Mouse (Mus musculus): ENCODE data around the gene Ano6. TPM values are rescaled to one million over a fixed set of nuclear protein-coding genes. Genes with fewer than 3 reads are reported as not detected.

The Ano6 gene
- total RNA-seq, 2 experiments from 2014 or later = 24.8 to 26.3 TPM

GRCm38 (mm10) chr15:95967516-95968196 is 177.0 kb downstream of the Ano6 start:
- DNase-seq (ENCODE audit: low spot score in 2 of 2) = no peak

- no peak for DNase-seq (ENCODE audit: low spot score in 2 of 2)
These were observed 179.0 kb downstream of the Ano6 start for GRCm38 (mm10) chr15:95969596-95969995.

- no peak for DNase-seq (ENCODE audit: low spot score in 2 of 2)
These were observed 179.5 kb downstream of the Ano6 start for GRCm38 (mm10) chr15:95970176-95970575.

DNA sequence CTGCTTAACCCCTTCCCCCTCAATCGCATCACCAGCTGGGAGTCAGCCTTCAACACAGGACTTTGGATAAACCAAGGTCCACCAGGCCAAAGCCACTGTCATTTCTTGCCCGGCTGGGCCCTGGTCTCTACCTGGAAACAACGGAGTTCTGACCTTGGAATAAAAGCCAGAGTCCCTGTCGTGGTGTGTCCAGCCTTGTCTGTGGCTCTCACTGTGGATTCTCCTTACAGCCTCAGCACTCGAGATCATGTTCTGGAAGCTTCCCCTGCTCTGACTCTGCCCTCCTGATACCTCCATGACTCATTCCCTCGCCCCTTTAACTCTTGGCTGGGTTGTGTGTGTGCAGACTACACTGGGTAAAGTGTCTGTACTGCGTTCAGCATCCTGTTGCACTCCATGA is 180.0 kb downstream of the Ano6 start:
- no peak for DNase-seq (ENCODE audit: low spot score in 2 of 2)

DNA sequence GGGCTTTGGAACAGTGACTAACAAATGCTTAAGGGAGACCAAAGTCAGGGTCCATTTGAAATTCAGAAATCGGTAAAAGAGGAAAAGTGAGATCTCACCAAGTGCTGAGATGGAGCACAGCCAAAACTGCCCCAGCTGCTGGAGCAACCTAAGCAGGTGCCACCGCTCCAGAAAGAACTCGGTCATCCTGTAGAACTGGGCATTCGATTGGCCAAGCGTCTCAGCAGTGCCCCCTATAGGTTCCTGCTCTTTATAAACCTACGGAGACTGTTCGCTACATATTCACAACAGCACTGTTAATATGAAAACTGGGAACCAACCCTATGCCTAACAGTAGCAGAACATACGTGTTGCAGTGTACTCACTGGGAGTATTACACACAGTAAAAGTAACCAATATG is 180.7 kb downstream of the Ano6 start:
- DNase-seq (ENCODE audit: low spot score in 2 of 2) = no peak

- DNase-seq (ENCODE audit: low spot score in 2 of 2) = no peak
These were observed 181.5 kb downstream of the Ano6 start for GRCm38 (mm10) chr15:95972156-95972555.

- no peak for DNase-seq (ENCODE audit: low spot score in 2 of 2)
These were observed 182.0 kb downstream of the Ano6 start for GRCm38 (mm10) chr15:95972621-95973020.

DNA sequence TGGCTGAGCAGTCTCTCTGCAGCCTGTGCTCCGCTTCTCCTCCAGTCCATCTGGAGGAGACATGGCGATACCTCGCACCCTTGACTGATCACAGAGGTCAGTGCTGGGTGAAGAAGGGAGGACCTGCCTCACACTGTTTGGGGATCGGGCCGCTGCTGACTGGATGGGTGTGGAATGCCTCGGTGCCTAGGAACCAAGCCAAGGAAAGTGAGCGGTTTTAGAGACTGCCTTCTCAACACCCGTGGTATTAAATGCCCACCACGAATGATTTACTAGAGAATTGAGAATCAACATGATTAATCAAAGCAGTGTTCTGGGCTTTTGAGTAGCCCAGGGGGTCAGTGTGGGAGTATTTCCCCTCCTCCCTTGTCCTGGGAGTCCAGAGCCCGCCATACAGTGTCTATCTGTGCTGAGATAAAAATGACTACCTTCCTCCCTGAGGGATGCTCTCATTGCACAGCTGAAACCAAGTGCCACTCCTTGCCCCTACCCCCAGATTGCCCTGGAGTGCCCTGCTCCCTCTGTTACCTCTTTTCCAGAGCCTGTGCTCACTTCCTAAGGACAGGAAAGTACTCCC is 183.5 kb downstream of the Ano6 start:
- no peak for DNase-seq (ENCODE audit: low spot score in 2 of 2)

DNA sequence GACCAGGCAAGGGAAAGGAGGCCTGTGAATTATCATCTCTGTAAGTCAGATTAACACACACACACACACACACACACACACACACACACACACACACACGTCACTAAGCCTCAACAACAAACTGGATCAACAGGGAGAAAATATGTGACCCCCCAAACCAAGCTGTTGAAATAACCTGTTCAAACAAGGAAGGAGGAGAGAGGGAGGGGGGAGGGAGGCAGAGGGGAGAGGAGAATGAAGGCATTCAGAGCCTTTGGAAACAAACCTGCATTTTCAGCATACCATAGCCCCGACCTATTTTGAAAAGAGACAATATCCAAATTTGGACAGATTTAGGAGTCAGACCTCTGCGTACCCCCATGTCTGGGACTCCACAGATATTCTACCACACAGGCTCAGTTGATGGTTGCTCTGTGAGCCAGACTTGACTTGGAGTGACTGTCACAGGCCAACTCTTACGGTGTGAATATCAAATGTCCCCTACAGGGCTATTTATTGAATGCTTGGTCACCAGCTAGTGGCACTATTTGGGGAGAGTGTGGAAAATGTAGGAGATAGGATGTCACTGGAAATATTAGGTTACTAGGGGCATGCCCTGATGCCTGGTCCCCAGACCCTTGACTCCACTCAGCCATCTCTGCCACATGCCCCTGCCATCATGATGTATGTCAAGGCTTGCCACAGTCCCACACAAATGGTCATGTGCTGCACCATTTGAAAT is 185.7 kb downstream of the Ano6 start:
- DNase-seq (ENCODE audit: low spot score in 2 of 2) = no peak

GRCm38 (mm10) chr15:95977169-95977938 is 186.7 kb downstream of the Ano6 start:
- DNase-seq (ENCODE audit: low spot score in 2 of 2) = no peak

GRCm38 (mm10) chr15:95977939-95978252 is 187.3 kb downstream of the Ano6 start:
- no peak for DNase-seq (ENCODE audit: low spot score in 2 of 2)

- DNase-seq (ENCODE audit: low spot score in 2 of 2) = no peak
These were observed 190.0 kb downstream of the Ano6 start for GRCm38 (mm10) chr15:95980641-95981040.

- DNase-seq (ENCODE audit: low spot score in 2 of 2) = no peak
These were observed 197.3 kb downstream of the Ano6 start for GRCm38 (mm10) chr15:95987916-95988315.

- no peak for DNase-seq (ENCODE audit: low spot score in 2 of 2)
These were observed 199.0 kb downstream of the Ano6 start for GRCm38 (mm10) chr15:95989496-95990124.

- no peak for DNase-seq (ENCODE audit: low spot score in 2 of 2)
These were observed 212.4 kb downstream of the Ano6 start for GRCm38 (mm10) chr15:96002958-96003601.

DNA sequence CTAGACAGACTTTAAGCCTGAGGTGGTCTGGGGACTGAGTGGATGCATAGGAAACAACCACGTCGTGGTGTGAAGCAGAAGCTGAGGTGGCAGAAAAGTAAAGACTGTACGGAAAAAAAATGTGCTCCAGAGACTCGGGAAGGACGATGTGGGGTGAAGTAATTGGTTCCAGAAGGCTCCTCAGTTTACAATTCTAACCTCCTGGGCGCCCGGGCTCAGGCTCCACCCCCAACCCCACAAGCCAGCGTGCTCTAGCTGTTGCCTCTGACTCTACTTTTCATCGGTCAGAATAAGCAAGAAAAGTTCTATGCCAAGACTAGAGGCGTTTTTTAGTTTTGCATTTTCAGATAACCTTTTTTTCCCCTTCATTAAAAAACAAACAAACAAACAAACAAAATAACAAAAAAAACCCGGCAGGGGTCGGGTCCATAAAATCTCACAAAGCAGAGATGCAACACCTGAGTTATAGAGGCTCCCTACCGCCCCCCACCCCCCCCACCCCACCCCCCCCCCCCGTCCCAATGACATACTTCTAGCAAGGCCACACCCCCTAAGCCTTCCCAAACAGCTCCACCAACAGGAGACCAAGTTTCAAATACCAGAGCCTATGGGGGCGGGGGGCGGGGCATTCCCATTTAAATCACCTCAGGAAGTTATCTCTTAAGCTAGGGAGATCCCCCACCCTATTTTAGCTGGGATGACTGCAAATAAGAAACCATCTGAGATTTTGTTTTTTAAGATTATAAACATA is 221.2 kb downstream of the Ano6 start:
- no peak for DNase-seq (ENCODE audit: low spot score in 2 of 2)

- DNase-seq (ENCODE audit: low spot score in 2 of 2) = peak in 1 of 2 experiments; percentile 3
These were observed 221.7 kb downstream of the Ano6 start for GRCm38 (mm10) chr15:96012391-96012775.

GRCm38 (mm10) chr15:96014501-96014900 is 223.9 kb downstream of the Ano6 start:
- no peak for DNase-seq (ENCODE audit: low spot score in 2 of 2)

GRCm38 (mm10) chr15:96020465-96020864 is 229.8 kb downstream of the Ano6 start:
- no peak for DNase-seq (ENCODE audit: low spot score in 2 of 2)

GRCm38 (mm10) chr15:96021506-96021905 is 230.9 kb downstream of the Ano6 start:
- DNase-seq (ENCODE audit: low spot score in 2 of 2) = peak; percentile 4 to 12
